Mouse (Mus musculus): ENCODE results near the gene Tnp2.

GRCm38 (mm10) chr16:10754521-10755296 lies 33.8 kb downstream of the Tnp2 start:
- no peak for TF ChIP-seq CTCF (IDR thresholded peaks at IDR 0.05; ENCODE audit: low read depth)
- no peak for TF ChIP-seq EP300 (optimal IDR thresholded peaks at IDR 0.05)
